31 mouse cellular contexts compared by ENCODE assay signal in genomic region chr4:5518522-5518921, GRCm38 (mm10).
"Had no signal": no experiment of that assay in that cellular context is flagged by ENCODE, and none has a peak within 500 bp of the region (broad histone marks: within the 10 kb centered on the region; RNA-seq: fewer than 3 reads in every experiment).

No protein-coding gene starts in this region.

- DNase-seq: left cerebral cortex, postnatal 4 days; liver; liver, embryonic 13.5 days; liver, postnatal 0 days; lung, adult 18-20 months; lung, adult 2 months; lung, embryonic 14.5 days; lung, postnatal 10 days; lung, postnatal 14 days; lung, postnatal 36 days; lung, postnatal 4 days; midbrain, embryonic 14.5 days had no signal

- H3K4me1 ChIP-seq: limb, embryonic 10.5 days; limb, embryonic 12.5 days; limb, embryonic 13.5 days; limb, embryonic 15.5 days; liver, embryonic 12.5 days; liver, embryonic 13.5 days; liver, embryonic 15.5 days; lung, embryonic 15.5 days; megakaryocyte, embryonic 14.5 days; midbrain, embryonic 10.5 days; midbrain, embryonic 12.5 days; midbrain, embryonic 13.5 days; midbrain, embryonic 15.5 days had no signal

- H3K4me3 ChIP-seq: limb, embryonic 10.5 days; limb, embryonic 12.5 days; limb, embryonic 13.5 days; limb, embryonic 15.5 days; liver, embryonic 12.5 days; liver, embryonic 13.5 days; liver, embryonic 15.5 days; lung, embryonic 15.5 days; megakaryocyte, embryonic 14.5 days; midbrain, embryonic 10.5 days; midbrain, embryonic 12.5 days; midbrain, embryonic 13.5 days; midbrain, embryonic 15.5 days; myocyte had no signal

- H3K36me3 ChIP-seq: limb, embryonic 10.5 days; limb, embryonic 12.5 days; limb, embryonic 13.5 days; limb, embryonic 15.5 days; liver, embryonic 12.5 days; liver, embryonic 13.5 days; liver, embryonic 15.5 days; lung, embryonic 15.5 days; midbrain, embryonic 10.5 days; midbrain, embryonic 12.5 days; midbrain, embryonic 13.5 days; midbrain, embryonic 15.5 days had no signal

- ATAC-seq: liver, embryonic 12.5 days; liver, postnatal 0 days; lung, postnatal 0 days; midbrain, embryonic 13.5 days; midbrain, embryonic 15.5 days; midbrain, embryonic 16.5 days had no signal

- H3K4me2 ChIP-seq: limb, embryonic 12.5 days; limb, embryonic 13.5 days; limb, embryonic 15.5 days; liver, embryonic 11.5 days; liver, embryonic 12.5 days; liver, embryonic 13.5 days; liver, embryonic 15.5 days; lung, embryonic 14.5 days; lung, embryonic 15.5 days; midbrain, embryonic 11.5 days; midbrain, embryonic 12.5 days; midbrain, embryonic 13.5 days; midbrain, embryonic 15.5 days had no signal

- H3K27ac ChIP-seq: limb, embryonic 10.5 days; limb, embryonic 12.5 days; limb, embryonic 13.5 days; limb, embryonic 15.5 days; liver, embryonic 12.5 days; liver, embryonic 13.5 days; liver, embryonic 14.5 days; liver, embryonic 15.5 days; lung, embryonic 15.5 days; macrophage; midbrain, embryonic 10.5 days; midbrain, embryonic 12.5 days; midbrain, embryonic 13.5 days; midbrain, embryonic 15.5 days had no signal

- H3K27me3 ChIP-seq: limb, embryonic 12.5 days; limb, embryonic 13.5 days; limb, embryonic 15.5 days; liver, embryonic 12.5 days; liver, embryonic 13.5 days; liver, embryonic 15.5 days; lung, embryonic 15.5 days; megakaryocyte, embryonic 14.5 days; midbrain, embryonic 12.5 days; midbrain, embryonic 13.5 days; midbrain, embryonic 15.5 days had no signal

- H3K9me3 ChIP-seq: limb, embryonic 10.5 days; limb, embryonic 12.5 days; limb, embryonic 13.5 days; limb, embryonic 15.5 days; liver, embryonic 12.5 days; liver, embryonic 13.5 days; liver, embryonic 15.5 days; lung, embryonic 15.5 days; megakaryocyte, embryonic 14.5 days; midbrain, embryonic 10.5 days; midbrain, embryonic 12.5 days; midbrain, embryonic 13.5 days; midbrain, embryonic 15.5 days had no signal

- H3K9ac ChIP-seq: limb, embryonic 12.5 days; limb, embryonic 13.5 days; limb, embryonic 15.5 days; liver, embryonic 12.5 days; liver, embryonic 13.5 days; liver, embryonic 14.5 days; liver, embryonic 15.5 days; liver, postnatal 0 days; lung, embryonic 14.5 days; lung, embryonic 15.5 days; midbrain, embryonic 12.5 days; midbrain, embryonic 13.5 days; midbrain, embryonic 15.5 days had no signal
